Mouse (Mus musculus) lung, embryonic 14.5 days (tissue): ENCODE data around the gene Rplp0. TPM values are rescaled to one million over a fixed set of nuclear protein-coding genes. Genes with fewer than 3 reads are reported as not detected.

Source experiments
- ATAC-seq: fragments of 200-750 bp; cut with Nextera tagmentation; 2 replicates; pipeline ENCODE4 v1.8.0; 2017; ENCODE audit warnings: mild to moderate bottlenecking, moderate TSS enrichment, moderate library complexity; ENCODE audit not compliant: insufficient read depth
- DNase-seq: peaks from one replicate; pipeline ENCODE4 v3.0.0-alpha.2; 2015
- H3K27ac ChIP-seq: fragments of 300-500 bp; sonication (generic); 2 replicates; pipeline ENCODE4 v1.5.1; 2014; ENCODE audit warnings: low read depth, mild to moderate bottlenecking, moderate library complexity
- H3K27me3 ChIP-seq: fragments of 300-500 bp; sonication (generic); 2 replicates; pipeline ENCODE4 v1.6.1; 2014; ENCODE audit warnings: low read length, control low read depth; ENCODE audit not compliant: insufficient read depth
- H3K36me3 ChIP-seq: fragments of 300-500 bp; sonication (generic); 2 replicates; pipeline ENCODE4 v1.6.1; 2014; ENCODE audit warnings: control low read depth; ENCODE audit not compliant: insufficient read depth
- H3K4me1 ChIP-seq: fragments of 300-500 bp; sonication (generic); 2 replicates; pipeline ENCODE4 v1.6.1; 2014; ENCODE audit warnings: antibody characterized with exemption, control low read depth; ENCODE audit not compliant: insufficient read depth
- H3K4me2 ChIP-seq: fragments of 300-500 bp; sonication (generic); 2 replicates; pipeline ENCODE4 v1.6.1; 2014; ENCODE audit warnings: mild to moderate bottlenecking
- H3K4me3 ChIP-seq: fragments of 300-500 bp; sonication (generic); 2 replicates; pipeline ENCODE4 v1.5.1; 2014; ENCODE audit warnings: low read depth, low read length
- H3K9ac ChIP-seq: fragments of 300-500 bp; sonication (generic); 2 replicates; pipeline ENCODE4 v1.6.1; 2014
- H3K9me3 ChIP-seq: fragments of 300-500 bp; sonication (generic); 2 replicates; pipeline ENCODE4 v1.6.1; 2016; ENCODE audit warnings: low read depth, low read length, control low read depth
- CTCF ChIP-seq: IDR thresholded peaks from 2 replicates; pipeline ENCODE4 v1.5.1; 2016; ENCODE audit warnings: antibody characterized with exemption, low read depth
- WGBS: fragments of 180-500 bp; shearing (Covaris S2); extraction: QIAGEN DNeasy Blood & Tissue Kit; methylation state at CpG from one replicate; pipeline ENCODE4 v1.1.7; 2014; 5-methylcytosine and 5-hydroxymethylcytosine counted together
- polyA plus RNA-seq: library from polyadenylated mRNA; unstranded; fragments of >200 nt; fragmentation: Nextera tagmentation; extraction: Ambion mirVana; gene quantifications from 2 replicates; pipeline ENCODE4 v1.2.1, GENCODE M21; 2014

The Rplp0 gene
- 1,859 and 1,954 TPM in 2 replicates for polyA plus RNA-seq

- peak within 1 kb of the TSS; percentile 98 for H3K4me2 ChIP-seq
- H3K27ac ChIP-seq, result peak within 1 kb of the TSS; percentile 87
- H3K4me3 ChIP-seq, result peak within 1 kb of the TSS; percentile 91
- peaks cover 6% of the 10 kb centered on the region; the same call in 1 of the 2 replicates for H3K4me1 ChIP-seq
- peaks cover 46% of the 10 kb centered on the region for H3K36me3 ChIP-seq
- ATAC-seq (peak; percentile 98), DNase-seq (peak; percentile 100)
- peak; percentile 99 for TF ChIP-seq CTCF
- peak within 1 kb of the TSS; percentile 96 for H3K9ac ChIP-seq
- under 1% methylated on average over 78 of the region's 78 CpGs for WGBS
- H3K9me3 ChIP-seq, result no peaks in the 10 kb centered on the region
- no peaks in the 10 kb centered on the region for H3K27me3 ChIP-seq
Measured at GRCm38 (mm10) chr5:115559237-115560101, at the start of gene Rplp0. Gene Rplp0, plus strand, starts transcription at chr5:115559467.

GRCm38 (mm10) chr5:115509790-115510689 is 49.2 kb upstream of the Rplp0 start:
- Histone ChIP-seq H3K4me3 (0 out of 2 replicates have a peak overlapping the region, but pooled peaks have one; percentile 95), H3K27ac (peak overlapping the region; percentile 77), H3K9ac (peak overlapping the region; percentile 29; the same call in 1 of the 2 replicates), H3K9me3 (no peaks in the 10 kb centered on the region), H3K36me3 (0 out of 2 replicates have a peak, but pooled peaks cover 6% of the 10 kb centered on the region), H3K27me3 (no peaks in the 10 kb centered on the region), H3K4me2 (peak overlapping the region; percentile 95), H3K4me1 (peaks cover 31% of the 10 kb centered on the region)
- DNase-seq (no peak), ATAC-seq (no peak)
- WGBS, result 68% methylated on average over 15 of the region's 15 CpGs
- no peak for TF ChIP-seq CTCF

GRCm38 (mm10) chr5:115512375-115512774 is 46.9 kb upstream of the Rplp0 start:
- no peak for DNase-seq
- no peak overlapping the region for H3K9ac ChIP-seq
- H3K4me2 ChIP-seq, result no peak overlapping the region
- H3K4me1 ChIP-seq, result peaks cover 30% of the 10 kb centered on the region
- H3K9me3 ChIP-seq, result no peaks in the 10 kb centered on the region
- H3K27me3 ChIP-seq, result no peaks in the 10 kb centered on the region
- no peak overlapping the region for H3K4me3 ChIP-seq
- H3K36me3 ChIP-seq, result 0 out of 2 replicates have a peak, but pooled peaks cover 9% of the 10 kb centered on the region
- no peak for TF ChIP-seq CTCF
- no peak for ATAC-seq
- 86% methylated on average over 7 of the region's 7 CpGs for WGBS
- no peak overlapping the region for H3K27ac ChIP-seq

- Histone ChIP-seq H3K9me3 (no peaks in the 10 kb centered on the region), H3K27ac (no peak overlapping the region), H3K9ac (no peak overlapping the region), H3K4me3 (no peak overlapping the region), H3K4me2 (no peak overlapping the region), H3K27me3 (no peaks in the 10 kb centered on the region), H3K4me1 (peaks cover 26% of the 10 kb centered on the region), H3K36me3 (0 out of 2 replicates have a peak, but pooled peaks cover 12% of the 10 kb centered on the region)
- TF ChIP-seq CTCF, result no peak
- DNase-seq, result no peak
- 91% methylated on average over 14 of the region's 14 CpGs for WGBS
- no peak for ATAC-seq
Measured at GRCm38 (mm10) chr5:115513246-115513645, 46.0 kb upstream of the Rplp0 start.

DNA sequence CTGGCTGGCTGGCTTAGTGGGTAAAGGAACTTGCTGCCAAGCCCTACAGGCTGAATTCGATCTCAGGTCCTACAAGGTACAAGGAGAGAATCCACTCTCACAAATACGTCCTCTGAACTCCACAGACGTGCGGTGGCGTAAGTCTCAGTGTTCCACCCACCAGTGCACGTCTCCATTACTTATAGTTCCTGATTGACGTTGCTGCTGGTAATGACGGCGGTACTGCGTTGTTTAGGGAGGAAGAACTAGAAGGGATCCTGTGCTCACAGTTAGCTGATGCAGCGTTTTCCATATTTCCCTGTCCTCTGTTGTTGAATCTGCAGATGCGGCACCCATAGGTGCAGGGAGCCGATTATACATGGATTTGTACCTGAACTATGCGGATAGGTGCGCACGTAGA is 45.5 kb upstream of the Rplp0 start:
- peaks cover 22% of the 10 kb centered on the region for H3K4me1 ChIP-seq
- H3K9ac ChIP-seq, result no peak overlapping the region
- ATAC-seq (no peak), DNase-seq (no peak)
- H3K9me3 ChIP-seq, result no peaks in the 10 kb centered on the region
- no peaks in the 10 kb centered on the region for H3K27me3 ChIP-seq
- 91% methylated on average over 16 of the region's 16 CpGs for WGBS
- 0 out of 2 replicates have a peak, but pooled peaks cover 15% of the 10 kb centered on the region for H3K36me3 ChIP-seq
- TF ChIP-seq CTCF, result no peak
- peak overlapping the region; percentile 96 for H3K27ac ChIP-seq
- no peak overlapping the region for H3K4me2 ChIP-seq
- H3K4me3 ChIP-seq, result no peak overlapping the region

DNA sequence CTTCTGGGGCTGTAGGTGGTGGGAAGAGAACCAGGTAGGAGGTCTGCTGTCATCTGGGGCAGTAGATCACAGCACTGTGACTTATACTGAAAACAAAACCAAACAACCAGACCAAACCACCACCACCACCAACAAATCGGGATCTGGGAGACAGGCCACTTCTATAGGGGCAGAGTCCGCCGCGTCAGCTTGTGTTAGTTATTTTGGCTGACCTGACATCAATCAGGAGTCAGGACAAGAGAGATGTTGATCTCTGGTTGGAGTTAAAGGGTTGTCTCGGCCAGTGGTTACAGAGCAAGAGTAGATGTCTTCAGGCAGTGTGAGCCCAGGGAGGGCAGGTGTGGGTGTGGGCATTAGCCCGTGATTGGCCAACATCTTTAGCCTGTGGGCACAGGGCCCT is 44.9 kb upstream of the Rplp0 start:
- no peaks in the 10 kb centered on the region for H3K9me3 ChIP-seq
- WGBS, result 72% methylated on average over 6 of the region's 6 CpGs
- H3K27me3 ChIP-seq, result no peaks in the 10 kb centered on the region
- H3K27ac ChIP-seq, result peak overlapping the region; percentile 96
- 0 out of 2 replicates have a peak, but pooled peaks cover 15% of the 10 kb centered on the region for H3K36me3 ChIP-seq
- peaks cover 18% of the 10 kb centered on the region for H3K4me1 ChIP-seq
- no peak overlapping the region for H3K4me3 ChIP-seq
- DNase-seq, result no peak
- H3K9ac ChIP-seq, result peak overlapping the region; percentile 52; the same call in 1 of the 2 replicates
- no peak for TF ChIP-seq CTCF
- ATAC-seq, result peak; percentile 25
- peak overlapping the region; percentile 55 for H3K4me2 ChIP-seq
